Mouse (Mus musculus): ENCODE data around the gene Gimap1. TPM values are rescaled to one million over a fixed set of nuclear protein-coding genes. Genes with fewer than 3 reads are reported as not detected.

Gimap1 gene
- polyA plus RNA-seq, 1 experiment from 2014 or later: 5.5 TPM

GRCm38 (mm10) chr6:48702146-48702545, 36.7 kb upstream of the Gimap1 start:
- H3K4me2 ChIP-seq (ENCODE audit: low read length): no peak overlapping the region
- no peak overlapping the region for H3K27ac ChIP-seq (ENCODE audit: low read length)
- H3K4me1 ChIP-seq (replicated peaks; ENCODE audit: control insufficient read depth, insufficient read depth, low read length): no peaks in the 10 kb centered on the region
- no peak for ATAC-seq
- no peaks in the 10 kb centered on the region for H3K9me3 ChIP-seq (ENCODE audit: control insufficient read depth, low read length)
- no peak overlapping the region for H3K9ac ChIP-seq (replicated peaks; ENCODE audit: low read depth, low read length)
- H3K4me3 ChIP-seq (replicated peaks; ENCODE audit: low read length): no peak overlapping the region
- H3K36me3 ChIP-seq (ENCODE audit: control insufficient read depth, insufficient read depth): no peaks in the 10 kb centered on the region
- 87% methylated on average over 7 of the region's 7 CpGs for WGBS
- H3K27me3 ChIP-seq (replicated peaks; ENCODE audit: control insufficient read depth, insufficient read depth, low read length): no peaks in the 10 kb centered on the region

- 74% methylated on average over 5 of the region's 5 CpGs for WGBS
- no peak for ATAC-seq
- no peak overlapping the region for H3K9ac ChIP-seq (replicated peaks; ENCODE audit: low read depth, low read length)
- H3K4me2 ChIP-seq (ENCODE audit: low read length): no peak overlapping the region
- H3K27ac ChIP-seq (ENCODE audit: low read length): no peak overlapping the region
- H3K36me3 ChIP-seq (ENCODE audit: control insufficient read depth, insufficient read depth): no peaks in the 10 kb centered on the region
- H3K4me3 ChIP-seq (replicated peaks; ENCODE audit: low read length): no peak overlapping the region
- H3K9me3 ChIP-seq (ENCODE audit: control insufficient read depth, low read length): no peaks in the 10 kb centered on the region
- H3K4me1 ChIP-seq (replicated peaks; ENCODE audit: control insufficient read depth, insufficient read depth, low read length): no peaks in the 10 kb centered on the region
- H3K27me3 ChIP-seq (replicated peaks; ENCODE audit: control insufficient read depth, insufficient read depth, low read length): no peaks in the 10 kb centered on the region
Measured at GRCm38 (mm10) chr6:48702601-48703000, 36.3 kb upstream of the Gimap1 start.

- ATAC-seq: no peak
- no peak overlapping the region for H3K4me2 ChIP-seq (ENCODE audit: low read length)
- no peak overlapping the region for H3K27ac ChIP-seq (ENCODE audit: low read length)
- no peak overlapping the region for H3K9ac ChIP-seq (replicated peaks; ENCODE audit: low read depth, low read length)
- no peaks in the 10 kb centered on the region for H3K36me3 ChIP-seq (ENCODE audit: control insufficient read depth, insufficient read depth)
- H3K4me3 ChIP-seq (replicated peaks; ENCODE audit: low read length): no peak overlapping the region
- H3K9me3 ChIP-seq (ENCODE audit: control insufficient read depth, low read length): no peaks in the 10 kb centered on the region
- no peaks in the 10 kb centered on the region for H3K4me1 ChIP-seq (replicated peaks; ENCODE audit: control insufficient read depth, insufficient read depth, low read length)
- H3K27me3 ChIP-seq (replicated peaks; ENCODE audit: control insufficient read depth, insufficient read depth, low read length): no peaks in the 10 kb centered on the region
Measured at GRCm38 (mm10) chr6:48704146-48704545, 34.7 kb upstream of the Gimap1 start.

GRCm38 (mm10) chr6:48706130-48706529, 32.7 kb upstream of the Gimap1 start:
- Histone ChIP-seq H3K4me2 (ENCODE audit: low read length) (no peak overlapping the region), H3K9ac (replicated peaks; ENCODE audit: low read depth, low read length) (no peak overlapping the region), H3K27ac (ENCODE audit: low read length) (no peak overlapping the region), H3K9me3 (ENCODE audit: control insufficient read depth, low read length) (no peaks in the 10 kb centered on the region), H3K27me3 (replicated peaks; ENCODE audit: control insufficient read depth, insufficient read depth, low read length) (no peaks in the 10 kb centered on the region), H3K4me3 (replicated peaks; ENCODE audit: low read length) (no peak overlapping the region), H3K4me1 (replicated peaks; ENCODE audit: control insufficient read depth, insufficient read depth, low read length) (no peaks in the 10 kb centered on the region), H3K36me3 (ENCODE audit: control insufficient read depth, insufficient read depth) (no peaks in the 10 kb centered on the region)
- WGBS: 38% methylated on average over 3 of the region's 3 CpGs
- no peak for ATAC-seq

- no peak for ATAC-seq
- H3K36me3 ChIP-seq (ENCODE audit: control insufficient read depth, insufficient read depth): no peaks in the 10 kb centered on the region
- 60% methylated on average over 2 of the region's 2 CpGs for WGBS
- no peaks in the 10 kb centered on the region for H3K27me3 ChIP-seq (replicated peaks; ENCODE audit: control insufficient read depth, insufficient read depth, low read length)
- no peak within 1 kb of the TSS for H3K4me2 ChIP-seq (ENCODE audit: low read length)
- no peaks in the 10 kb centered on the region for H3K4me1 ChIP-seq (replicated peaks; ENCODE audit: control insufficient read depth, insufficient read depth, low read length)
- no peak within 1 kb of the TSS for H3K9ac ChIP-seq (replicated peaks; ENCODE audit: low read depth, low read length)
- H3K27ac ChIP-seq (ENCODE audit: low read length): no peak within 1 kb of the TSS
- H3K4me3 ChIP-seq (replicated peaks; ENCODE audit: low read length): no peak within 1 kb of the TSS
- no peaks in the 10 kb centered on the region for H3K9me3 ChIP-seq (ENCODE audit: control insufficient read depth, low read length)
Measured at GRCm38 (mm10) chr6:48718455-48718854, 20.4 kb upstream of the Gimap1 start, which contains the start of the genes Gm28053 and Gimap7. Gene Gm28053, plus strand, starts transcription at chr6:48718607. Gene Gimap7, plus strand, starts transcription at chr6:48718621.

- no peaks in the 10 kb centered on the region for H3K27me3 ChIP-seq (replicated peaks; ENCODE audit: control insufficient read depth, insufficient read depth, low read length)
- H3K4me3 ChIP-seq (replicated peaks; ENCODE audit: low read length): no peak overlapping the region
- H3K9me3 ChIP-seq (ENCODE audit: control insufficient read depth, low read length): no peaks in the 10 kb centered on the region
- ATAC-seq: no peak
- no peak overlapping the region for H3K9ac ChIP-seq (replicated peaks; ENCODE audit: low read depth, low read length)
- no peak overlapping the region for H3K4me2 ChIP-seq (ENCODE audit: low read length)
- H3K4me1 ChIP-seq (replicated peaks; ENCODE audit: control insufficient read depth, insufficient read depth, low read length): no peaks in the 10 kb centered on the region; the same call in 1 of the 2 replicates
- 89% methylated on average over 4 of the region's 4 CpGs for WGBS
- no peak overlapping the region for H3K27ac ChIP-seq (ENCODE audit: low read length)
- H3K36me3 ChIP-seq (ENCODE audit: control insufficient read depth, insufficient read depth): no peaks in the 10 kb centered on the region
Measured at GRCm38 (mm10) chr6:48720326-48720725, 18.5 kb upstream of the Gimap1 start.

- Histone ChIP-seq H3K4me2 (ENCODE audit: low read length) (no peak overlapping the region), H3K9me3 (ENCODE audit: control insufficient read depth, low read length) (no peaks in the 10 kb centered on the region), H3K36me3 (ENCODE audit: control insufficient read depth, insufficient read depth) (no peaks in the 10 kb centered on the region), H3K4me1 (replicated peaks; ENCODE audit: control insufficient read depth, insufficient read depth, low read length) (peaks cover 6% of the 10 kb centered on the region), H3K9ac (replicated peaks; ENCODE audit: low read depth, low read length) (no peak overlapping the region), H3K27me3 (replicated peaks; ENCODE audit: control insufficient read depth, insufficient read depth, low read length) (no peaks in the 10 kb centered on the region), H3K27ac (ENCODE audit: low read length) (no peak overlapping the region), H3K4me3 (replicated peaks; ENCODE audit: low read length) (no peak overlapping the region)
- 88% methylated on average over 8 of the region's 8 CpGs for WGBS
- ATAC-seq: no peak
Measured at GRCm38 (mm10) chr6:48723468-48723867, 15.4 kb upstream of the Gimap1 start.

GRCm38 (mm10) chr6:48725476-48725875, 13.4 kb upstream of the Gimap1 start:
- H3K9ac ChIP-seq (replicated peaks; ENCODE audit: low read depth, low read length): no peak overlapping the region
- peak; percentile 69 for ATAC-seq
- H3K9me3 ChIP-seq (ENCODE audit: control insufficient read depth, low read length): no peaks in the 10 kb centered on the region
- no peak overlapping the region for H3K4me2 ChIP-seq (ENCODE audit: low read length)
- H3K27ac ChIP-seq (ENCODE audit: low read length): no peak overlapping the region
- H3K36me3 ChIP-seq (ENCODE audit: control insufficient read depth, insufficient read depth): no peaks in the 10 kb centered on the region
- no peak overlapping the region for H3K4me3 ChIP-seq (replicated peaks; ENCODE audit: low read length)
- WGBS: 0% methylated on average over 1 of the region's 1 CpGs
- H3K4me1 ChIP-seq (replicated peaks; ENCODE audit: control insufficient read depth, insufficient read depth, low read length): peaks cover 6% of the 10 kb centered on the region
- no peaks in the 10 kb centered on the region for H3K27me3 ChIP-seq (replicated peaks; ENCODE audit: control insufficient read depth, insufficient read depth, low read length)

- no peaks in the 10 kb centered on the region for H3K27me3 ChIP-seq (replicated peaks; ENCODE audit: control insufficient read depth, insufficient read depth, low read length)
- H3K27ac ChIP-seq (ENCODE audit: low read length): no peak overlapping the region
- H3K4me2 ChIP-seq (ENCODE audit: low read length): no peak overlapping the region
- ATAC-seq: no peak
- H3K4me1 ChIP-seq (replicated peaks; ENCODE audit: control insufficient read depth, insufficient read depth, low read length): peaks cover 6% of the 10 kb centered on the region
- no peaks in the 10 kb centered on the region for H3K9me3 ChIP-seq (ENCODE audit: control insufficient read depth, low read length)
- WGBS: 93% methylated on average over 5 of the region's 5 CpGs
- H3K36me3 ChIP-seq (ENCODE audit: control insufficient read depth, insufficient read depth): no peaks in the 10 kb centered on the region
- no peak overlapping the region for H3K4me3 ChIP-seq (replicated peaks; ENCODE audit: low read length)
- H3K9ac ChIP-seq (replicated peaks; ENCODE audit: low read depth, low read length): no peak overlapping the region
Measured at GRCm38 (mm10) chr6:48727761-48728160, 11.1 kb upstream of the Gimap1 start.

- 59% methylated on average over 8 of the region's 8 CpGs for WGBS
- Histone ChIP-seq H3K36me3 (ENCODE audit: control insufficient read depth, insufficient read depth) (no peaks in the 10 kb centered on the region), H3K27ac (ENCODE audit: low read length) (no peak overlapping the region), H3K27me3 (replicated peaks; ENCODE audit: control insufficient read depth, insufficient read depth, low read length) (no peaks in the 10 kb centered on the region), H3K4me2 (ENCODE audit: low read length) (no peak overlapping the region), H3K4me3 (replicated peaks; ENCODE audit: low read length) (no peak overlapping the region), H3K9me3 (ENCODE audit: control insufficient read depth, low read length) (no peaks in the 10 kb centered on the region), H3K9ac (replicated peaks; ENCODE audit: low read depth, low read length) (no peak overlapping the region), H3K4me1 (replicated peaks; ENCODE audit: control insufficient read depth, insufficient read depth, low read length) (no peaks in the 10 kb centered on the region)
- ATAC-seq: no peak
Measured at GRCm38 (mm10) chr6:48732864-48733304, 6.0 kb upstream of the Gimap1 start.

Measured in forebrain, embryonic 16.5 days (tissue).